Mouse (Mus musculus): Measurements from ENCODE around the gene Cab39.
"Not testable (repeated sequence)": the region's sequence is repeated elsewhere in the genome, so short reads cannot be mapped to it uniquely, and the experiment has no call there.

Gene Cab39

GRCm38 (mm10) chr1:85790565-85790964 is 2.7 kb upstream of the Cab39 start:
- no peak for DNase-seq (ENCODE audit: low spot score in 2 of 2)

- DNase-seq (ENCODE audit: low spot score in 2 of 2), result no peak
Measured at GRCm38 (mm10) chr1:85791476-85791875, 1.8 kb upstream of the Cab39 start.

DNA sequence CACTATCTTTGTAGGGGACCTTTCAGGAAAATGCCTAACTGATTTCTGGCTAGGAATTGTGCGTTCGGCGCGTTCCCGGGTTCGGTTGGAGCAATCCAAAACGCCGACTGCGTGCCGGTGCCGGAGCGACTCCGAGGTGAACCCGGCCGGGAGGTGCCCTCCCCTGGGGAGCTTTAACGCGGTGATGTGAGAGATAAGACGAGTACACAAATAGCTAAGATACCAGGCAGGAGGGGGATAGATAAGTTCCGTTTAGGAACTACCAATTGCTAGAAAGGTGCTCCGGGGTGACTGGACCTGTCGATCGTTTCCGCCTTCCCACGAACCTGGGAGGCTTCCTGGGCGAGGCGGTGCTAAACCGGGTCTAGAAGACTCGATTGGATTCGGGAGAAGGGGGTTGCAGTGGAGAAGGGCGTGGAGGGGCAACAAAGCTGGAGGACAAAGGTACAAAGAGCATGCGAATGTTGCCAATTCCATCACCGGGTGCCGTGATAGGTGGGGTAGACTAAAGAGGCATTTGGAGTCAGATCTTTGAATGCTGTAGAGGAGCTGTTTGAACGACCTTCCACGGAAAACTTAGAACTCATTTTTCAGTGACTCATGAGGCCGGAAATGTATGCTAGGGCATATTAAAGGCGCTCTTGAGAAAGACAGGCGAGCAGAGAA is 998 bp downstream of the Cab39 start:
- peak in 1 of 2 experiments; percentile 57 for DNase-seq (ENCODE audit: low spot score in 2 of 2)

DNA sequence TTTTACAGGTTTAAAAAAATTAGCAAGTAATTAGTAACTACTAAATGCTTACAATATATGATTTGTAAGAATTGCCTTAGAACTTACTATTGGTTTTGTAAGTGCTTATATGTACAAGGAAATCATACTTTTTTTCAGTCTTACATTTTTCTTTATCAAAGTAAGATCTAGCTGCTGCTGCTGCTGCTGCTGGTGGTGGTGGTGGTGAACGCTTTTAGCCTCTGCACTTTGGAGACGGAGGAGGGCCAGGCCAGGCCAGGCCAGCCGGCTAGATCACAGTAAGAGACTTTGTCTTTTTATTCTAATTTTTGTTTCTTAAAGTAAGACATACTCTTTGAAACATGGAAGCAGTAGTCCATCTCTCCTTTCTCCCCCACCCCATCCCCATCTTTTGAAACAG is 2.0 kb downstream of the Cab39 start:
- no peak for DNase-seq (ENCODE audit: low spot score in 2 of 2)

DNA sequence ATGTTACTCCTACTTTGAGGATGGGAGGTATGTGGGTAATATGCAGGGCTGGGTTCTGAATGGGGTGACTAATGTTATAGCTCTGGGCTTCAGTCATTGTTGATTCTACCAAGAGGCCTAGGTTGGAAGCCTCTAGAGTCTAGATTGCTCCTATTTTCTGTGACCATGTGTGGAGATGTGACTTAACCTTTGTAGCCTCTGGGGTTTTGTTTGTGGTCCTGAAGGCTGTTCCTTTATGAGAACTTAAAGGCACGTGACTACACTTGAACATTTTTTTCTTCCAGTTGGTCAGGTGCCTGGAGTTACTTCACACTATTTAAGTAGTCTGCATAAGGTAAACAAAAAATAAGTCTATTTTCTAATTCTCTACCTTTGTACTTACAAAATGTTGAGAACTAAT is 6.5 kb downstream of the Cab39 start:
- DNase-seq (ENCODE audit: low spot score in 2 of 2), result no peak

- no peak for DNase-seq (ENCODE audit: low spot score in 2 of 2)
Measured at GRCm38 (mm10) chr1:85802517-85802916, 9.3 kb downstream of the Cab39 start.

DNA sequence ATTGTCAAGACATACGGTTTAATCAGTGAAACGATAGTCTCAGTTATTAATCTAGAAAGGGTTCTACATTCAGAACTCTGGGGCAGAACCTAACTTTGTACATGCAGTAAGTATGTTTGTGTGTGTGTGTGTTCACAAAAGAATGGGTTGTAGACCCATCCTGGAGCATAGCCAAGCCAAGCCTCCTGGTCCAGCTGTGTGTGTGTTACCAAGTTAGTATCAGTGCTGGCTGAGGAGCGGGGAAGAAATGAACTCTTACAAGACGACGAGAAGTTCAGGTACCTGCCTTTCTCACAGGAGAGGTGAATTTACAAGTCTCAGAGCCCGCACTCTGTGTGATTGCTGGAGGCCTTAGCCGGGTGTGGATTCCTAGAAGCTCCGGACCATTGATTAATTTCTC is 11.3 kb downstream of the Cab39 start:
- DNase-seq (ENCODE audit: low spot score in 2 of 2), result no peak

DNA sequence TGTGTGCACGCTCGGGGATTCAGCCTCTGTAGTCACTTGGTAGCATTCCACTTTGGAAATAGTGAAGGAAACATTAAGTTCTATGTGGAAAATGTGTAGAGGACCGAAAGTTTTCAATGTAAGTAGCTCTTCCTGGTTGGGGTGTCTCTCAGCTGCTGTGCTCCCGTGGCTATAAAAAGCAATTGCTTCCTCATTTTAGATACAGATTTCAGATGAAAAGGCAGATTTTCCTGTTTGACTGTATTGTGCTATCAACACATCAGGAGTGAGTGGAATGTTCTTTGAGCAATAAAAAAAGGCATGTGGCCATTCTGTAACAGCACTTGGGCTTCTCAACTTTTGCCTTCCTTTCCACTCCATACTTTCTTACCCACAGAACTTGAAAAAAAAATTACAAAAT is 16.0 kb downstream of the Cab39 start:
- no peak for DNase-seq (ENCODE audit: low spot score in 2 of 2)

GRCm38 (mm10) chr1:85810343-85810742 is 17.1 kb downstream of the Cab39 start:
- DNase-seq (ENCODE audit: low spot score in 2 of 2), result no peak

DNA sequence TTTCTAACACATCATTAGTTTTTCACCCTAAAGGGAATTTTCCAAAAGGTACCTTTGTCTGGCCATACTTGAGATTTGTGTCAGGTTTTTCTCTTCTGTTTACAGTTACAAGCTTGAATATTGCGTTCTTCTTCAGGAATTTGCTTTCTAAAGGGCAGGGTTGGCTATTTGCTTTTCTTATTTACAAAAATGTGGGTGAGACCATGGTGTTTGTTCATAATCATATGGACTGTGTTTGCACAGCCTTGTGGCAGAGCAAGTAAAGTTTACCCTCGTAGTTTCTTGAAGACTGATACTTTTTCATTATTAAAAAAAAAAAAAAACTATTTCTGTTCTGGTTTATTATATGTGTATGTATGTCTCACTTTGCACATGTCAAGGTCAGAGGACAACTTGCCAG is 17.5 kb downstream of the Cab39 start:
- DNase-seq (ENCODE audit: low spot score in 2 of 2), result no peak

GRCm38 (mm10) chr1:85814213-85814612 is 21.0 kb downstream of the Cab39 start:
- DNase-seq (ENCODE audit: low spot score in 2 of 2), result not testable (repeated sequence)

DNA sequence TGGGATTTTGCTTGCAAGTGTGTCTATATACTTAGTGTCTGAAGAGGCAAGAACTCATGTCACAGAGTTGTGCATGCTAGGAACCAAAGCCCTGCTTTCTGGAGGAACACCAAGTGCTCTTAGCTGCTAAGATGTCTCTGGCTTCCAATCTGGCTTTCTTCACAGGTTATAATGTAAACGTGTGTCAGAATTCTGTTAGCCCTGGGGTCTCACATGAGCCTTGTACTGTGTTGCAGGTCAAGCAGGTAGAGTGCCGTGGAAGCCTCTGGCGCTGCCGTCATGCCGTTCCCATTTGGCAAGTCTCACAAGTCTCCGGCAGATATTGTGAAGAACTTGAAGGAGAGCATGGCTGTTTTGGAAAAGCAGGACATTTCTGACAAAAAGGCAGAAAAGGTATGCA is 24.9 kb downstream of the Cab39 start:
- DNase-seq (ENCODE audit: low spot score in 2 of 2), result no peak

GRCm38 (mm10) chr1:85819695-85820094 is 26.5 kb downstream of the Cab39 start:
- DNase-seq (ENCODE audit: low spot score in 2 of 2), result no peak

- DNase-seq (ENCODE audit: low spot score in 2 of 2), result no peak
Measured at GRCm38 (mm10) chr1:85822239-85822638, 29.0 kb downstream of the Cab39 start.

DNA sequence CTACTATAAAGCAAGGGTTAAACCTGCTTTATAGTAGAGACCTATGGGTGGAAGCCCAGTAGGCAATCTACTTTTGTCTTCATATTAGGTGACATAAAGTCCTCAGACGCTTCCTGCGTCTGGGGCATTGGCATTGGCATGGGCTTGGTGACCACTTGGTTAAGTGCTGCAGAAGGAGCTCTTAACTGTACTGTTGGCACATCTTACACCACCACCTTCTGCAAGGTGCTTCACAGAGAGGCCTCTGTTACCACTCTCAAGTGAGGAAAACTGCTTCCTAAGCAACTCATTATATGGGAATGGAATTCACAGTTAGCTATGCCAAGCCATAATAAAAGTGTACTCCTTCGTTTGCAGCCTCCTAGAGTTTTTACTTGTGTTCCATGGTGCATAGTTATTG is 31.7 kb downstream of the Cab39 start:
- DNase-seq (ENCODE audit: low spot score in 2 of 2), result no peak

GRCm38 (mm10) chr1:85827166-85827565 is 33.9 kb downstream of the Cab39 start:
- DNase-seq (ENCODE audit: low spot score in 2 of 2), result no peak

- no peak for DNase-seq (ENCODE audit: low spot score in 2 of 2)
Measured at GRCm38 (mm10) chr1:85829016-85829415, 35.8 kb downstream of the Cab39 start.

DNA sequence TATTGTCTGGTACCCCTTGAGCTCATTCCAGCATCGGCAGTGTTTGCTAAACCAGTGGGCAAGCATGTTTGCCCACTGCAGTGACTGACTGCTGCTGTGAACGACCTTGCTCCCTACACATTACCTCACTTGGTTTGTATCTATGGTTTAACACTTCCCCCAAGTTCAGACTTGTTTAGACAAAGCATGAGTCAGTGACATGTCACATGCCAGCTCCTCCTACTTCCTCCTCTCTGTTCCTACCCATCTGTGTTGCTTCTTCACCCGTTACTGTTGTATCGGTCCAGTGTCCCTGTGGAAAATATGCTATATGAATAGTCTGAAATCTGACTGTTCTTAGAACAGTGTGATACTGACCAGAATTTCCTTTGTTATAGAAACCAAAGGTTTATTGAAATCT is 44.8 kb downstream of the Cab39 start:
- DNase-seq (ENCODE audit: low spot score in 2 of 2), result no peak

DNA sequence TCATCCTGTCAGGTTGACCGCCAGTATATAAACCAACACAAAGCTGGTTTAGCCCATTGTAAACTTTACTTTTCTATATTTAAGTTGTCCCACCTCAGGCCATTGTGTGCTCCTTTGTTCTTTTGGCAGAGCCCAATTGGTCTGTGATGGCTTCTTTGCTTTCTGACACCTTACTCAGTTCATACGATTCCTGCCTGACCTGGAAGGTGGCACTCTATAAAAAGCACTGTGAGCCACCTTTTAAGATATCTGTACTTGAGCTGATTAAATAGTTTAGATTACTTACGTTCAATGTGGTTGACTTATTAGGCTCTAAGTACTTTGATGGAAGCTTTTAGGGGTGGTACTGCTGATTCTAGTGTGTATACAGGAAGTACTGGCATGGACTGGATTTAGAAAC is 46.1 kb downstream of the Cab39 start:
- no peak for DNase-seq (ENCODE audit: low spot score in 2 of 2)

DNA sequence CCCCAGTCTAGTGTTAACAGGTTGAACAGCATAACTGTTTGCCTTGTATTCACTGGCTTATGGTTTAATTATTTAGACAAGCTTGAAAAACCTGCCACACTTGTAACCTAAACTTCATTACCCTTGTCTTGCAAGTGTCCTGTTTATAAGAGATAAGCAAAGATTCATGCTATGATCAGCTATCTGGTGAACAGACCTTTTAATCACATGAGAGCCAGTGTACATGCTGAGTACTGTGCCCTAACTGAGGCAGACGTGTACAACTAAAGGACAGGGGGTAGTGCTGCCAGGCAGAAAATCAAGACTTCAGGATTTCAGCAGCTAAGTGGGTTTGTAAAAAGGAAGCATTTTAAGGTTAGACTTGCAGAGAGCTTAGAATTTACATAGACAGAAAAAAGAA is 46.5 kb downstream of the Cab39 start:
- DNase-seq (ENCODE audit: low spot score in 2 of 2), result no peak

GRCm38 (mm10) chr1:85840421-85840820 is 47.2 kb downstream of the Cab39 start:
- DNase-seq (ENCODE audit: low spot score in 2 of 2), result no peak

DNA sequence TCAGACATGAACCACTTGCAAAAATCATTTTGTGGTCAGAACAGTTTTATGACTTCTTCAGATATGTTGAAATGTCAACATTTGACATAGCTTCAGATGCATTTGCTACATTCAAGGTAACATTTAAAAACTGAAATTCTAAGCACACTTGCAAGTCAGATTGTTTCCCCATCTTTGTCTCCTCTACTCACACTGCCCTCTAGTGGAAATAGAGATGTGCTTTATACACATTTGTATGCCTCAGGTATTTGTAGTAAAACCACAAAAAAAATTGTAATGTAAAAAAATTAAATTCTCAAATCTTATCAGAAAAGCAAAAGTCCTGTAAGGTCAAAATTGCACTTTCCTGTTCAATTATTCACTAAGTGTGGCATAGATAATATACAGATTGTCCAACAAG is 49.0 kb downstream of the Cab39 start:
- DNase-seq (ENCODE audit: low spot score in 2 of 2), result no peak

- peak in 1 of 2 experiments; percentile 32 for DNase-seq (ENCODE audit: low spot score in 2 of 2)
Measured at GRCm38 (mm10) chr1:85843291-85843863, 50.1 kb downstream of the Cab39 start.

DNA sequence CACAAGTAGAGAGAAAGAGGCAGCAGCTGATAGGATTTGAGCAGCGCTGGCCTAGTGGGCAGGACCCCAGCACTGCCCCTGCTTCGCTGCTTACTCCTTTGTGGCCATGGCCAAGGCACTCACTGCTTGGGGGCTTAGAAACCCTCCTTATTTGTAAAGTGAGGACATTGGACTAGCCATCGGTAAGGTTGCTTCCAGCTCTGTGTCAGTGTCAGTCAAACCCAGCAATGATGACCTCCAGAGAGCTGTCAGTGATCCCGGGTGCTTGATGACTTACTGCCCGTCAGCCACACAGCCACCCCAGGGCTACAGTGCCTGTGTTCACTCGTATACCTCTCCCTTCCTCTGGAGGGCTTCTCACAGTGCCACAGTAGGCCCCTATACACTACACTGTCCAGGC is 51.7 kb downstream of the Cab39 start:
- DNase-seq (ENCODE audit: low spot score in 2 of 2), result peak in 1 of 2 experiments; percentile 47
